Mouse (Mus musculus) intestine, postnatal 0 days (tissue): ENCODE measurements around the gene Lpar1. TPM values are rescaled to one million over a fixed set of nuclear protein-coding genes. Genes with fewer than 3 reads are reported as not detected.

Source experiments
- ATAC-seq: fragments of 200-750 bp; cut with Nextera tagmentation; 2 replicates; pipeline ENCODE4 v1.8.0; 2017; ENCODE audit warnings: mild to moderate bottlenecking, moderate TSS enrichment, moderate library complexity
- H3K27ac ChIP-seq: fragments of 300-500 bp; sonication (generic); 2 replicates; pipeline ENCODE4 v1.5.1; 2014; ENCODE audit warnings: mild to moderate bottlenecking, low read depth, low read length, moderate library complexity
- H3K27me3 ChIP-seq: fragments of 300-500 bp; sonication (generic); replicated peaks from 2 replicates; pipeline ENCODE4 v1.6.1; 2014; ENCODE audit warnings: low read length, mixed read lengths; ENCODE audit not compliant: control insufficient read depth, insufficient read depth
- H3K36me3 ChIP-seq: fragments of 300-500 bp; sonication (generic); 2 replicates; pipeline ENCODE4 v1.6.1; 2014; ENCODE audit warnings: mild to moderate bottlenecking, moderate library complexity; ENCODE audit not compliant: control insufficient read depth, insufficient read depth
- H3K4me1 ChIP-seq: fragments of 300-500 bp; sonication (generic); replicated peaks from 2 replicates; pipeline ENCODE4 v1.6.1; 2014; ENCODE audit warnings: antibody characterized with exemption, low read length, mixed read lengths; ENCODE audit not compliant: control insufficient read depth, insufficient read depth
- H3K4me2 ChIP-seq: fragments of 300-500 bp; sonication (generic); replicated peaks from 2 replicates; pipeline ENCODE4 v1.6.1; 2014; ENCODE audit warnings: low read depth, mild to moderate bottlenecking, moderate library complexity
- H3K4me3 ChIP-seq: fragments of 300-500 bp; sonication (generic); 2 replicates; pipeline ENCODE4 v1.5.1; 2014; ENCODE audit warnings: low read depth, low read length
- H3K9ac ChIP-seq: fragments of 300-500 bp; sonication (generic); 2 replicates; pipeline ENCODE4 v1.6.1; 2014; ENCODE audit warnings: mild to moderate bottlenecking, low read depth, low read length
- H3K9me3 ChIP-seq: fragments of 300-500 bp; sonication (generic); 2 replicates; pipeline ENCODE4 v1.6.1; 2016; ENCODE audit warnings: mixed run types; ENCODE audit not compliant: control insufficient read depth
- CTCF ChIP-seq: sonication (generic); IDR thresholded peaks from 2 replicates; pipeline ENCODE4 v1.5.1; 2016; ENCODE audit warnings: low read depth, mild to moderate bottlenecking, control low read depth, antibody characterized with exemption, moderate library complexity
- WGBS: fragments of 180-500 bp; shearing (Covaris S2); extraction: QIAGEN DNeasy Blood & Tissue Kit; methylation state at CpG from one replicate; pipeline ENCODE4 v1.1.7; 2014; 5-methylcytosine and 5-hydroxymethylcytosine counted together
- polyA plus RNA-seq: library from polyadenylated mRNA; unstranded; fragments of >200 nt; fragmentation: Nextera tagmentation; extraction: Ambion mirVana; gene quantifications from 2 replicates; pipeline ENCODE4 v1.2.1, GENCODE M21; 2015

The Lpar1 gene
- polyA plus RNA-seq, 1 experiment from 2014 or later, result 64.9 TPM

DNA sequence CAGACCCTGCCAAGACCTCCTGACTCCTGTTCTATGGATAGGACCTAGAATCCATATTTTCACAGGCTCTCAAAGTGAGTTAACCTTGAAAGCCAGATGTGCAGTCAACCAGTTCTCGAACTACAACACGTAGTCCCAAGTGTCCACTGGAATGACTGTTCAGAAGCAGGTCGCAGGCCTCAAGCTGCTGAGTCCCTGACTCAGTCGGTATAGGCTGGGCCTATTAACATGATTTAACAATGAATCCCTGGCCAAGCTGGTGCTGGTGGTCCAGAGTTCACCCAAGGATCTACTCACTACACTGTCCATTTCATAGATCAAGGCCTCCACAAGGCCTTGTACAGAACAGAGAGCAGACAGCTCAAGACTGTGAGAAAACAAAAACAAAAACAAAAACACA, 33.8 kb downstream of the Lpar1 start:
- 91% methylated on average over 4 of the region's 4 CpGs for WGBS
- Histone ChIP-seq H3K4me3 (no peak overlapping the region), H3K27me3 (no peaks in the 10 kb centered on the region), H3K9me3 (no peaks in the 10 kb centered on the region), H3K4me2 (no peak overlapping the region), H3K27ac (no peak overlapping the region), H3K4me1 (peaks cover 2% of the 10 kb centered on the region; the same call in 1 of the 2 replicates), H3K36me3 (no peaks in the 10 kb centered on the region; the same call in 1 of the 2 replicates), H3K9ac (no peak overlapping the region)
- TF ChIP-seq CTCF, result no peak
- no peak for ATAC-seq

DNA sequence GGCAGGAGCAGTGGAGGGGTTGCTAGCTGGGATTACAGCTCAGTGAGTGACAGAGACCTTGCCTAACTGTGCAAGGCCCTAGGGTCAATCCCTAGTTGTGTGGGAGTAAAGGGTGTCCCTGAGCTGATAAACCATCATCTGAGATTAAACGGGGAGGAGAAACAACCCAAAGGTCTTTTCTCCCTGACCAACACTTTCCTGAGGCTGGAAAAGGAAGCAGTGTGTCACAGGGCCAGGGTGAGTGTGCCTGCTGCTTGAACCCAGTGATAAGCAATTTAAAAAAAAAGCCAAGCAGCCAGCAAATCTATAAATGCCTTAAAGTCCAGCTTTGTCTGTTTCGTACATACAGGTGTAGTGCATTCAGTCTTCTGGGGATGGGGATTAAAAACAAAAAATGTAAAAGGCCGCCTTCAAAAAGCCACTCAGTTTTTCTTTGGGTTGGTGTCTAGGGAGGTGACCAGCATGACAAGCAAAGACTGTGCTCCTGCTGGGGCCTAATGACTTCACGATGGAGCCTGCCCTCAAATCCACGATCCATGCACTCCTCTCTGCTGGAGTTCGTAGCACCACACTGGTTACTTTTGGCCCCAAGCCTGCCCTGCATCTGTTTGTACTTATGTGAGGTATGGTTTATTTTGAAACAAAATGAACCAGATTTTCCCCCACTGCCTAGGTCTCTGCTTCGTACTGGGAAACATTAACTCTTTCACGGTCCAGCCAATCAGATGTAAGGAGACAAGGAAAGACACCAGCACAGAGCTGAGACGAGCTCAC, 35.3 kb downstream of the Lpar1 start:
- Histone ChIP-seq H3K9me3 (no peaks in the 10 kb centered on the region), H3K27ac (peak overlapping the region; percentile 21; the same call in 1 of the 2 replicates), H3K4me3 (no peak overlapping the region), H3K4me1 (peaks cover 2% of the 10 kb centered on the region; the same call in 1 of the 2 replicates), H3K27me3 (no peaks in the 10 kb centered on the region), H3K36me3 (no peaks in the 10 kb centered on the region; the same call in 1 of the 2 replicates), H3K9ac (no peak overlapping the region), H3K4me2 (no peak overlapping the region)
- TF ChIP-seq CTCF, result no peak
- ATAC-seq, result peak; percentile 25; the same call in 1 of the 2 replicates
- 44% methylated on average over 9 of the region's 9 CpGs for WGBS

DNA sequence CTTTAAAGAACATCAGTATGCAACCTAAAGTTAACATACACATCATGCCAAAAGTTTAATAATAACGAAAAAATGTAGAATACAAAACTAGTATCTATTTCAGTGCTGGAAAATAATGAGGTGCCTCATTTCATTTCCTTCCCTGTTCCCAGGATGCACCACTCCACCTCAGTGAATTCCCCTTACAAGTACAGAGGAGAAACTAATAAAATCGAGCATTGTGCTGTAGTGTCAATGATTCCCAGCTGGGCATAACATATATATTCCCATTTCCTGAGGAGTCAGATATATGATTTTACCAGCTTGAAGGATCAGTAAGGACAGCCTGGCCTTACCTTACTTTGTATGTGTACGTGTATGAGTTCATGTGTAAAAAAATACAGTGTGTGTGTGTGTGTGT, 36.9 kb downstream of the Lpar1 start:
- WGBS, result 74% methylated on average over 3 of the region's 3 CpGs
- Histone ChIP-seq H3K4me3 (no peak overlapping the region), H3K36me3 (no peaks in the 10 kb centered on the region; the same call in 1 of the 2 replicates), H3K4me2 (no peak overlapping the region), H3K27ac (no peak overlapping the region), H3K9me3 (no peaks in the 10 kb centered on the region), H3K27me3 (no peaks in the 10 kb centered on the region), H3K9ac (no peak overlapping the region), H3K4me1 (peaks cover 2% of the 10 kb centered on the region; the same call in 1 of the 2 replicates)
- ATAC-seq, result no peak
- TF ChIP-seq CTCF, result no peak

DNA sequence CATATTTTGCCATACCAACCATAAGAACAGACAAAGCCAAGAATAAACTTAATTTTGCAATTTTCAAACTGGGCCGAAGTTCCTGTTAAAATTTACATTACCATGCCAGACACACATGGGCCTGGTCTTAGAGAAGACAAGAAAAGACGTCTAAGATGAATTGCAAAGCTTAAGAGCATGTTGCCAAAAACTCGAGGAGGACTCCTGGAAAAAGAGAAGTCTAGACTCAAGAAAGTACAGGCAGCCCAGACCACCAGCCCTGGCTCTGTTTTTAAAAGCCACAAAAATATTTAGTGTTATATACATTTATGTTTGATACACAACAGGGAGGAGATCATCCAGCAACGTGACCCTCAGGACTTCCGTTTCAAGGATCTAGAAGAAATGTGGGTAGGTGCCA, 37.5 kb downstream of the Lpar1 start:
- no peak overlapping the region for H3K27ac ChIP-seq
- H3K4me1 ChIP-seq, result peaks cover 1% of the 10 kb centered on the region; the same call in 1 of the 2 replicates
- H3K4me3 ChIP-seq, result no peak overlapping the region
- H3K4me2 ChIP-seq, result no peak overlapping the region
- ATAC-seq, result no peak
- H3K9ac ChIP-seq, result no peak overlapping the region
- no peaks in the 10 kb centered on the region for H3K27me3 ChIP-seq
- H3K9me3 ChIP-seq, result no peaks in the 10 kb centered on the region
- H3K36me3 ChIP-seq, result no peaks in the 10 kb centered on the region; the same call in 1 of the 2 replicates
- WGBS, result 63% methylated on average over 5 of the region's 5 CpGs
- no peak for TF ChIP-seq CTCF

DNA sequence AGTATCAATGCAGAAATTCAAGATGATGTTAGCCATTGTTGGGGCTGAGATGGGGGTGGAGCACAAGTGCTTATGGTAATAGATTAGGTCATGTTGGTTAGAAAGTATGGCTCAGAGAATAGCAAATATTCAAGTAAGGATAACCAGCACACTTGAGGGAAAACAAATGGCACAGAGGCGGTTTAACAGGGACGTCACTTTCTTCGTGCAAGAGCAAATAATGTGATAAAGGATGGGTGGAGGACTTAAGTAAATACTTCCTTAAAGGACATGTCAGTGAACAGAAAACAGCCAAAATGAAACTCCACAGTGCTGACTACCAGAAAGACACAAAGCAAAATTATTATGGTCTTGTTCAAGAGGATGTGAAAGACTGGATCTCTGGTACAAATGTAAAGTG, 42.1 kb downstream of the Lpar1 start:
- Histone ChIP-seq H3K9me3 (no peaks in the 10 kb centered on the region), H3K4me1 (peaks cover 12% of the 10 kb centered on the region; the same call in 1 of the 2 replicates), H3K27me3 (no peaks in the 10 kb centered on the region), H3K4me2 (no peak overlapping the region), H3K27ac (no peak overlapping the region), H3K9ac (no peak overlapping the region), H3K4me3 (no peak overlapping the region), H3K36me3 (0 out of 2 replicates have a peak, but pooled peaks cover 6% of the 10 kb centered on the region)
- TF ChIP-seq CTCF, result no peak
- 29% methylated on average over 3 of the region's 3 CpGs for WGBS
- ATAC-seq, result no peak

DNA sequence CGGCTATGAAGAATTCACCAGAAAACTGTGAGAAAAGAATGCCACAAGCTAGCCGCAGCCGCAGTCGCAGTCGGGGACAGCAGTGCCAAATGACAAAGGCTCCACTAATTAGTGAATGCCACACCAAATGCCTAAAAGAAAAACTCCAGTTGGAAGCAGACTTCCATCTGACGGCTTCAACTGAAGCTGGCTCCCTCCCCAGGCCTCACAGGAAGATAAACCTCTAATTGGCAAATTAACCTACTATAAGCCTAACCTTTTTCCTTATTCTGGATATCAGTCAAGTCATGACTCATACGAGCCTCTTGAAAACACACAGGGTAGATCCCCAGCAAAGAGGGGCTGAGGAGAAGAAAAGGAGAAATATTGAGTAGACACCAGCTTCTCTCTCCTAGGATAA, 44.9 kb downstream of the Lpar1 start:
- Histone ChIP-seq H3K27me3 (no peaks in the 10 kb centered on the region), H3K4me3 (no peak overlapping the region), H3K4me2 (no peak overlapping the region), H3K4me1 (peaks cover 18% of the 10 kb centered on the region), H3K36me3 (peaks cover 12% of the 10 kb centered on the region; the same call in 1 of the 2 replicates), H3K27ac (no peak overlapping the region; the same call in 1 of the 2 replicates), H3K9me3 (no peaks in the 10 kb centered on the region), H3K9ac (no peak overlapping the region)
- no peak for ATAC-seq
- TF ChIP-seq CTCF, result no peak
- 61% methylated on average over 7 of the region's 7 CpGs for WGBS
